Mouse (Mus musculus): ENCODE results near the gene Pxn. TPM values are rescaled to one million over a fixed set of nuclear protein-coding genes. Genes with fewer than 3 reads are reported as not detected.
A peak's percentile ranks its signal among the peaks of the same experiment; 100 is the strongest.

Gene Pxn
- total RNA-seq, 1 experiment: 29.4 TPM

DNA sequence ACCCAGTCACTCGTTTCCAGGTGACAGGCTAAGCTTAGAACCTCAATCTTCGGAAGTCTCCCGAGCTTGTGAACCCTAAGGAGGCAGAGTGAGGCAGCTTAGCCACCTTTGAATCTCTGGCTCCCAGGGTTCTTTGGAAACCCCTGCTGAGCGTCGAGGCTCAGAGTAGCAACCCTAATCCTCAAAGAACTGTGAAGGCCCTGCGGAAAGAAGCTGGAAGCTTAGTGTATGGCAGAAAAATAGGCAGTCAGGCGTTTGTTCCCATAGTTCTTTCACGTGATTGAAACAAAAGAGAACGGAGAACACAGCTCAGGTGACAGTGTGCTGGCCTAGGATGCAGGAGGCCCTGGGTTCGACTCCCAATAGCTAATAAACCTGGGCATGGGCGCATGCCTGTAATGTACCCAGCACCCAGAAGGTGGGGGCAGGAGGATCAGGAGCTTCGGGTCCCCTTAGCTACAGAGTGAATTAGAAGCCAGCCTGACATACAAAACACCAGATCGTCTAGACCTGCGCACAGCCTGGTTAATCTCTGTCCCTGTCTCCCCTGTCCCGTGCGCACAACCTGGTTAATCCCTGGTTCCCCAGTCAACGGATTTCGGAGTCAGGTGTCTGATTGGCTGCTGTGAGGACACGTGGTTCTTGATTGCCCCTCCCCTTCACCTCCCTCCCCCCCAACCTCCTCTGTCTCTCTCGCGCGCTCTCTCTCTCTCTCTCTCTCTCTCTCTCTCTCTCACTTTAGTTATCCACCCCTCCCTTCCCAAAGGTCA lies 31.0 kb upstream of the Pxn start:
- peaks cover 0 to 6% of the 10 kb centered on the region in 2 experiments; a peak in 3 of 4 replicates for H3K4me1 ChIP-seq (ENCODE audit: control insufficient read depth in 2 of 2, insufficient read depth in 2 of 2, low read length in 2 of 2, poor library complexity in 1 of 2)
- H3K9ac ChIP-seq (ENCODE audit: insufficient read depth, low read depth, low read length, poor library complexity, severe bottlenecking): peak overlapping the region; percentile 73; the same call in 1 of the 2 replicates
- no peak for TF ChIP-seq ZNF384 (IDR thresholded peaks at IDR 0.05; ENCODE audit: low read depth, low read length)
- TF ChIP-seq CHD2 (IDR thresholded peaks at IDR 0.05; ENCODE audit: low read depth, low read length): no peak
- no peak for TF ChIP-seq HCFC1 (IDR thresholded peaks at IDR 0.05; ENCODE audit: borderline replicate concordance, insufficient read depth, low read length)
- TF ChIP-seq ZC3H11A (IDR thresholded peaks at IDR 0.05; ENCODE audit: borderline replicate concordance, low read depth, low read length): no peak
- no peak for TF ChIP-seq MAFK (IDR thresholded peaks at IDR 0.05; ENCODE audit: insufficient read depth, low read depth, low read length)
- H3K4me3 ChIP-seq (ENCODE audit: insufficient read depth in 1 of 2, low read depth in 1 of 2, low read length in 2 of 2, poor library complexity in 1 of 2, severe bottlenecking in 1 of 2): peak overlapping the region; percentile 37 to 46
- DNase-seq (ENCODE audit: low read depth, low spot score): no peak
- H3K27ac ChIP-seq (ENCODE audit: insufficient read depth, low read depth, low read length, poor library complexity, severe bottlenecking): peak overlapping the region; percentile 96
- in situ Hi-C loops (cut with MboI; ENCODE audit: low sequenced_read_pairs in 2 of 2, unreplicated experiment in 2 of 2): no loop called here
- peaks cover 24% of the 10 kb centered on the region for H3K36me3 ChIP-seq (ENCODE audit: control insufficient read depth, insufficient read depth, low read length, poor library complexity, severe bottlenecking)
- H3K9me3 ChIP-seq (ENCODE audit: control insufficient read depth, insufficient read depth, low read depth, low read length): no peaks in the 10 kb centered on the region

DNA sequence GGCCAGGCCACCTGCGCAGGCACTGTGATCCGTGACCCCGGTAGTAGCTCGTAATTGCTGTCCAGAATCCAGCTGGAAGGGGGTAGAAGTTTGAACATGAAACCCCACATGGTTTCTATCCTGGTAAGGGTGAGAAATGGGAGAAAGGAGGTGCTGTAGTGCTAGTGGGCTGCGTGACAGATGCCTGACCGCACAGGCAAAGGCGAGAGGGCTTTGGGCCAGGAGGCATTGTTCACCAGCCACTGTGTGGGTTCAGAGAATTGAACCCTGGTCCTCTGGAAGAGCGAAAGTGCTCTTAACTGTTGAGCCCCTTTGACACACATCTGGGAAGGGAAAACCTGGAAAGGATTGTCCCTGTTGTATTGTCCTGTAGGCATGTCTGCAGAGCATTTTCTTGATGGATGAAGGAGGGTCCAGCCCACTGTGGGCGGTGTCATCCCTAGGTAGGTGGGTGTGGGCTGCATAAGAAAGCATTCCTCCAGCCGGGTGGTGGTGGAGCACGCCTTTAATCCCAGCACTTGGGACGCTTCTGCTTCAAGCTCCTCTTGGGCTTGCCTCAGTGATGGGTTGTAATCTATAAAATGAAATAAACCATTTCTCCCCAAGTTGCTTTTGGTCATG lies 30.3 kb upstream of the Pxn start:
- Histone ChIP-seq H3K4me3 (ENCODE audit: insufficient read depth in 1 of 2, low read depth in 1 of 2, low read length in 2 of 2, poor library complexity in 1 of 2, severe bottlenecking in 1 of 2) (peak overlapping the region; percentile 37 to 46), H3K4me1 (ENCODE audit: control insufficient read depth in 2 of 2, insufficient read depth in 2 of 2, low read length in 2 of 2, poor library complexity in 1 of 2) (peaks cover 0 to 3% of the 10 kb centered on the region in 2 experiments; a peak in 3 of 4 replicates), H3K9me3 (ENCODE audit: control insufficient read depth, insufficient read depth, low read depth, low read length) (no peaks in the 10 kb centered on the region), H3K27ac (ENCODE audit: insufficient read depth, low read depth, low read length, poor library complexity, severe bottlenecking) (peak overlapping the region; percentile 94), H3K36me3 (ENCODE audit: control insufficient read depth, insufficient read depth, low read length, poor library complexity, severe bottlenecking) (peaks cover 22% of the 10 kb centered on the region), H3K9ac (ENCODE audit: insufficient read depth, low read depth, low read length, poor library complexity, severe bottlenecking) (peak overlapping the region; percentile 38; the same call in 1 of the 2 replicates)
- TF ChIP-seq ZNF384 (IDR thresholded peaks at IDR 0.05; ENCODE audit: low read depth, low read length): no peak
- no peak for TF ChIP-seq ZC3H11A (IDR thresholded peaks at IDR 0.05; ENCODE audit: borderline replicate concordance, low read depth, low read length)
- TF ChIP-seq HCFC1 (IDR thresholded peaks at IDR 0.05; ENCODE audit: borderline replicate concordance, insufficient read depth, low read length): no peak
- no peak for TF ChIP-seq MAFK (IDR thresholded peaks at IDR 0.05; ENCODE audit: insufficient read depth, low read depth, low read length)
- no peak for TF ChIP-seq CHD2 (IDR thresholded peaks at IDR 0.05; ENCODE audit: low read depth, low read length)
- DNase-seq (ENCODE audit: low read depth, low spot score): peak; percentile 92
- in situ Hi-C loops (cut with MboI; ENCODE audit: low sequenced_read_pairs in 2 of 2, unreplicated experiment in 2 of 2): no loop called here

DNA sequence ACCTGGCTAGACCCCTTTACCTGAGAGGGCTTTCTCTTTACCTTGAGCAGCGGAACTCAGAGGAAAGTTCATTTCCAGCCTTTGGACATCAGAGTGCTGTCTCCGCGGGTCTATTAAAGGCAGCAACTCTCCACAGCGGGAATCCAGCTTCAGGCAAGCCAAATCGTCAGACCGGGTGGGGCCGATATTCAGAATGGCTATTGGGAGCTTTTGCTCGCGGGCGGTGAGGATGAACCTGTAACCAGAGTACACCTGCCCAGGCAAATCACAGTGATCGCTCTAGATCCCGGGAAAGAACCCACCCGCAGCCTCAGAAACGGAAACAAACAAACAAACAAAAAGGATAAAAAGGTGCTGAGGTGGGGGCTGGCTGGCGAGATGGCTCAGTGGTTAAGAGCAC lies 26.9 kb upstream of the Pxn start:
- Histone ChIP-seq H3K4me3 (ENCODE audit: insufficient read depth in 1 of 2, low read depth in 1 of 2, low read length in 2 of 2, poor library complexity in 1 of 2, severe bottlenecking in 1 of 2) (peak overlapping the region; percentile 66 to 69), H3K36me3 (ENCODE audit: control insufficient read depth, insufficient read depth, low read length, poor library complexity, severe bottlenecking) (peaks cover 10% of the 10 kb centered on the region), H3K9me3 (ENCODE audit: control insufficient read depth, insufficient read depth, low read depth, low read length) (no peaks in the 10 kb centered on the region), H3K27ac (ENCODE audit: insufficient read depth, low read depth, low read length, poor library complexity, severe bottlenecking) (peak overlapping the region; percentile 79), H3K9ac (ENCODE audit: insufficient read depth, low read depth, low read length, poor library complexity, severe bottlenecking) (peak overlapping the region; percentile 51; the same call in 1 of the 2 replicates), H3K4me1 (ENCODE audit: control insufficient read depth in 2 of 2, insufficient read depth in 2 of 2, low read length in 2 of 2, poor library complexity in 1 of 2) (peaks cover 0 to 4% of the 10 kb centered on the region in 2 experiments)
- no peak for DNase-seq (ENCODE audit: low read depth, low spot score)
- TF ChIP-seq HCFC1 (IDR thresholded peaks at IDR 0.05; ENCODE audit: borderline replicate concordance, insufficient read depth, low read length) (no peak), CHD2 (IDR thresholded peaks at IDR 0.05; ENCODE audit: low read depth, low read length) (no peak), ZC3H11A (IDR thresholded peaks at IDR 0.05; ENCODE audit: borderline replicate concordance, low read depth, low read length) (no peak), MAFK (IDR thresholded peaks at IDR 0.05; ENCODE audit: insufficient read depth, low read depth, low read length) (no peak), ZNF384 (IDR thresholded peaks at IDR 0.05; ENCODE audit: low read depth, low read length) (no peak)
- in situ Hi-C loops (cut with MboI; ENCODE audit: low sequenced_read_pairs in 2 of 2, unreplicated experiment in 2 of 2): no loop called here

DNA sequence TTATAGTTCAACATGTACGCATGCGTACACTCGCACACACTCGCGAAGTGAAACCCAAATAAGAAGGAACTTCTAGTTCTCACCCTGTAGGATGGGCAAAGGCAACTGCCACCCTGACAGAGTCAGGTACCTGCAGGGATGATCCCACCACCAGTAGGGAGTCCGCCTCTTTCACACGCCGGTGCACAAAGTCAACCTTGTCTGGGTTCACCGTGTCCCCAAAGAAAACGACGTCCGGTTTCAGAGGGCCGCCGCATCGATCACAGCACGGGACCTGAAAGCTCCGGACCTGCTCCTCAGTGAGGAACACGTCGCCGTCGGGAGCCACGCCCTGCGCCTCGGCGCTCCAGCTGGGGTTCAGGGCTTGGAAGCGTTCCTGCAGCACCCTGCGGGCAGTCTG lies 26.4 kb upstream of the Pxn start:
- peak overlapping the region; percentile 79; the same call in 1 of the 2 replicates for H3K27ac ChIP-seq (ENCODE audit: insufficient read depth, low read depth, low read length, poor library complexity, severe bottlenecking)
- no peak for TF ChIP-seq MAFK (IDR thresholded peaks at IDR 0.05; ENCODE audit: insufficient read depth, low read depth, low read length)
- no peak for TF ChIP-seq CHD2 (IDR thresholded peaks at IDR 0.05; ENCODE audit: low read depth, low read length)
- TF ChIP-seq HCFC1 (IDR thresholded peaks at IDR 0.05; ENCODE audit: borderline replicate concordance, insufficient read depth, low read length): no peak
- TF ChIP-seq ZC3H11A (IDR thresholded peaks at IDR 0.05; ENCODE audit: borderline replicate concordance, low read depth, low read length): no peak
- no peak for TF ChIP-seq ZNF384 (IDR thresholded peaks at IDR 0.05; ENCODE audit: low read depth, low read length)
- H3K4me1 ChIP-seq (ENCODE audit: control insufficient read depth in 2 of 2, insufficient read depth in 2 of 2, low read length in 2 of 2, poor library complexity in 1 of 2): peaks cover 0 to 4% of the 10 kb centered on the region in 2 experiments
- H3K9me3 ChIP-seq (ENCODE audit: control insufficient read depth, insufficient read depth, low read depth, low read length): no peaks in the 10 kb centered on the region
- peak overlapping the region; percentile 77 for H3K9ac ChIP-seq (ENCODE audit: insufficient read depth, low read depth, low read length, poor library complexity, severe bottlenecking)
- DNase-seq (ENCODE audit: low read depth, low spot score): no peak
- in situ Hi-C loops (cut with MboI; ENCODE audit: low sequenced_read_pairs in 2 of 2, unreplicated experiment in 2 of 2): no loop called here
- peaks cover 6% of the 10 kb centered on the region for H3K36me3 ChIP-seq (ENCODE audit: control insufficient read depth, insufficient read depth, low read length, poor library complexity, severe bottlenecking)
- H3K4me3 ChIP-seq (ENCODE audit: insufficient read depth in 1 of 2, low read depth in 1 of 2, low read length in 2 of 2, poor library complexity in 1 of 2, severe bottlenecking in 1 of 2): peak overlapping the region; percentile 66 to 69
